Mouse (Mus musculus) liver, postnatal 0 days (tissue): ENCODE data around the gene Kyat3. TPM values are rescaled to one million over a fixed set of nuclear protein-coding genes. Genes with fewer than 3 reads are reported as not detected.

Experiments used
- ATAC-seq: fragments of 200-750 bp; cut with Nextera tagmentation; 2 replicates; pipeline ENCODE4 v1.8.0; 2017; ENCODE audit warnings: mild to moderate bottlenecking, moderate library complexity
- DNase-seq: peaks from one replicate; pipeline ENCODE4 v3.0.0-alpha.2; 2016
- H3K27ac ChIP-seq: fragments of 300-500 bp; sonication (generic); 2 replicates; pipeline ENCODE4 v1.5.1; 2014; ENCODE audit warnings: antibody characterized with exemption, moderate library complexity, mild to moderate bottlenecking, low read depth
- H3K27me3 ChIP-seq: fragments of 300-500 bp; sonication (generic); 2 replicates; pipeline ENCODE4 v1.6.1; 2014; ENCODE audit warnings: low read length, control low read depth, mixed read lengths; ENCODE audit not compliant: insufficient read depth
- H3K36me3 ChIP-seq: fragments of 300-500 bp; sonication (generic); replicated peaks from 2 replicates; pipeline ENCODE4 v1.6.1; 2014; ENCODE audit warnings: mild to moderate bottlenecking, control low read depth, low read length, moderate library complexity, mixed read lengths; ENCODE audit not compliant: insufficient read depth
- H3K4me1 ChIP-seq: fragments of 300-500 bp; sonication (generic); 2 replicates; pipeline ENCODE4 v1.6.1; 2014; ENCODE audit warnings: antibody characterized with exemption, mild to moderate bottlenecking, control low read depth; ENCODE audit not compliant: insufficient read depth
- H3K4me2 ChIP-seq: fragments of 300-500 bp; sonication (generic); 2 replicates; pipeline ENCODE4 v1.6.1; 2014; ENCODE audit warnings: low read depth, mild to moderate bottlenecking, low read length, moderate library complexity, mixed read lengths
- H3K4me3 ChIP-seq: fragments of 300-500 bp; sonication (generic); 2 replicates; pipeline ENCODE4 v1.5.1; 2014; ENCODE audit warnings: low read depth, low read length
- H3K9ac ChIP-seq: fragments of 300-500 bp; sonication (generic); replicated peaks from 2 replicates; pipeline ENCODE4 v1.6.1; 2014; ENCODE audit warnings: mild to moderate bottlenecking, moderate library complexity
- H3K9me3 ChIP-seq: fragments of 300-500 bp; sonication (generic); 2 replicates; pipeline ENCODE4 v1.6.1; 2016; ENCODE audit warnings: mild to moderate bottlenecking, control low read depth, low read length, mixed read lengths
- CTCF ChIP-seq: sonication (generic); IDR thresholded peaks from 2 replicates; pipeline ENCODE4 v1.5.1; 2016; ENCODE audit warnings: antibody characterized with exemption, low read depth
- EP300 ChIP-seq: IDR thresholded peaks from 2 replicates; pipeline ENCODE4 v1.6.1; 2016; ENCODE audit warnings: antibody characterized with exemption, low read depth, mild to moderate bottlenecking
- WGBS: fragments of 180-500 bp; shearing (Covaris S2); extraction: QIAGEN DNeasy Blood & Tissue Kit; methylation state at CpG from one replicate; pipeline ENCODE4 v1.1.7; 2014; ENCODE audit not compliant: insufficient replicate concordance; 5-methylcytosine and 5-hydroxymethylcytosine counted together
- polyA plus RNA-seq: library from polyadenylated mRNA; unstranded; fragments of >200 nt; fragmentation: Nextera tagmentation; extraction: Ambion mirVana; gene quantifications from 2 replicates; pipeline ENCODE4 v1.2.1, GENCODE M21; 2015

Kyat3 gene
- polyA plus RNA-seq = 186 and 224 TPM in 2 replicates

GRCm38 (mm10) chr3:142700442-142701322, at the start of gene Kyat3:
TSS of gene Kyat3 (plus strand) at chr3:142701051.
- H3K9ac ChIP-seq = peak within 1 kb of the TSS; percentile 78
- peaks cover 12% of the 10 kb centered on the region for H3K4me1 ChIP-seq
- WGBS = under 1% methylated on average over 48 of the region's 48 CpGs
- H3K27ac ChIP-seq = peak within 1 kb of the TSS; percentile 95
- DNase-seq (peak; percentile 89), ATAC-seq (peak; percentile 96)
- H3K36me3 ChIP-seq = 0 out of 2 replicates have a peak, but pooled peaks cover 3% of the 10 kb centered on the region
- TF ChIP-seq EP300 = peak; percentile 87
- TF ChIP-seq CTCF = peak; percentile 46
- H3K4me3 ChIP-seq = peak within 1 kb of the TSS; percentile 61
- no peaks in the 10 kb centered on the region for H3K27me3 ChIP-seq
- H3K4me2 ChIP-seq = peak within 1 kb of the TSS; percentile 79
- H3K9me3 ChIP-seq = no peaks in the 10 kb centered on the region

DNA sequence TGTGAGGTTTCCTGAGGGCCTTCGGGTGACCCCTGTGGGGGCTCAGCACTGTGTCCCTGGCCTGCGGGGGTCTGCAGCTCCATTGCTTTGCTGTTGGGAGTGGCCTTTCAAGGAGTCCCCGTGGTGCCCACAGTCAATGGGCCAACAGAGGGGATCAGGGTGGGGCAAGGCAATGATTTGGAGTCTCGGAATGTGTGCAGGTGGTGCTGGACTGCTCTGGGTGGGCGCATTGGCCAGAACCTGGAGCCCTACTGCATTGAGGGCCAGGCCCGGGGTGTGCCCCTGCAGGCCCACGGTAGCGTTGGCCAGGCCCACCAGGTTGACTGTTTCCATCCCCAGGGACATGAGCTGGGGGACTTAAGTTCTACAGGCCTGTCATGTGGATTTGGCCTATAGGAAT, 36.1 kb upstream of the Kyat3 start:
- Histone ChIP-seq H3K4me2 (no peak overlapping the region), H3K4me1 (no peaks in the 10 kb centered on the region), H3K27me3 (no peaks in the 10 kb centered on the region), H3K9ac (no peak overlapping the region), H3K36me3 (no peaks in the 10 kb centered on the region), H3K9me3 (peaks cover 6% of the 10 kb centered on the region; the same call in 1 of the 2 replicates), H3K27ac (no peak overlapping the region), H3K4me3 (no peak overlapping the region)
- no peak for ATAC-seq
- no peak for TF ChIP-seq CTCF
- no peak for TF ChIP-seq EP300
- DNase-seq = no peak
- 88% methylated on average over 8 of the region's 8 CpGs for WGBS

- Histone ChIP-seq H3K9me3 (no peaks in the 10 kb centered on the region), H3K4me2 (no peak overlapping the region), H3K27me3 (no peaks in the 10 kb centered on the region), H3K9ac (no peak overlapping the region), H3K36me3 (no peaks in the 10 kb centered on the region), H3K4me1 (no peaks in the 10 kb centered on the region), H3K4me3 (no peak overlapping the region), H3K27ac (no peak overlapping the region)
- WGBS = 48% methylated on average over 1 of the region's 1 CpGs
- DNase-seq = no peak
- TF ChIP-seq EP300 = no peak
- TF ChIP-seq CTCF = peak; percentile 62
- ATAC-seq = no peak
These were observed 26.2 kb upstream of the Kyat3 start for GRCm38 (mm10) chr3:142674607-142675006.

DNA sequence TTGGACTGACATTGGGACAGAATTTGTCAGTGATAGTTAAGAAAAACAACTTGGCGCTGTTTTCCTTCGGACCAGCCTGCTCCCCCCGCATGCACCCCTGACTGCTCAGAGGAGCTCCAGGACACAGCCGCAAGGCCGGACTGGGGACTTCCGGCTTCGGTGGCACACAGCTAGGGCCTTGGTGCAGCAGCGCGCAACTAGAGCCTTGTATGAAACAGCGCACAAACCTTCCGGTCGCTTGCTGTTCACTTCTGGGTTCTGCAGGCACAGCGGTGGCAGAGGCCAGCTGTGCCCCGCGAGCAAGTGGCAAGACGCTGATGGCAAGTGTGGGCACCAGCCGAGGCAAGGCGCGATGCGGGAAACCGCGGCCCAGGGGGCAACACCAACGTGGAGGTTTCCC, 12.9 kb upstream of the Kyat3 start:
- WGBS = 65% methylated on average over 23 of the region's 23 CpGs
- no peaks in the 10 kb centered on the region for H3K4me1 ChIP-seq
- no peak overlapping the region for H3K9ac ChIP-seq
- no peak overlapping the region for H3K27ac ChIP-seq
- ATAC-seq = no peak
- TF ChIP-seq EP300 (no peak), CTCF (no peak)
- no peak overlapping the region for H3K4me3 ChIP-seq
- H3K36me3 ChIP-seq = no peaks in the 10 kb centered on the region
- H3K27me3 ChIP-seq = no peaks in the 10 kb centered on the region
- DNase-seq = no peak
- H3K9me3 ChIP-seq = peaks cover 9% of the 10 kb centered on the region; the same call in 1 of the 2 replicates
- peak overlapping the region; percentile 13; the same call in 1 of the 2 replicates for H3K4me2 ChIP-seq

DNA sequence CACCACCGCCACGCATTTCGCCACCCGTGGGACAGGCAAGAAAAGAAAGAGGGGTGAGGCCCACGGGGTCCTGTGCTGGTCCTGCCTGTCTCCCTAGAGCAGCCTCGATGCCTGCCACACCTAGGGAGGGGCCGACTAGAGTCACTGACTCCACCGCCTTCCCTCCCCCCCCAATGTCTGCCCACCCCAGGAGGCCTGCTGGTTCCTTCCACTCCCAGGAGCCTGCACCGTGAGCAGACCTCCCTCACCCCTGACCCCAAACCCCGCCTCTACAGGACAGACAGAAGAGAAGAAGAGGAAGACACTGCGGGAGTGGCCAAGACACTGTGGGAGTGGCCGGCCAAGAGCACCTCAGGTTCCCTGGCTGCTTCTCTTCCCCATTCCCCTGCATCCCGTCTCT, 12.5 kb upstream of the Kyat3 start:
- H3K9me3 ChIP-seq = peaks cover 9% of the 10 kb centered on the region; the same call in 1 of the 2 replicates
- no peak overlapping the region for H3K9ac ChIP-seq
- ATAC-seq (no peak), DNase-seq (peak; percentile 18)
- H3K4me3 ChIP-seq = no peak overlapping the region
- no peaks in the 10 kb centered on the region for H3K4me1 ChIP-seq
- H3K36me3 ChIP-seq = no peaks in the 10 kb centered on the region
- TF ChIP-seq CTCF (no peak), EP300 (no peak)
- WGBS = 48% methylated on average over 13 of the region's 13 CpGs
- no peaks in the 10 kb centered on the region for H3K27me3 ChIP-seq
- H3K4me2 ChIP-seq = peak overlapping the region; percentile 13; the same call in 1 of the 2 replicates
- H3K27ac ChIP-seq = no peak overlapping the region

GRCm38 (mm10) chr3:142696517-142696916, 4.3 kb upstream of the Kyat3 start:
- DNase-seq (no peak), ATAC-seq (no peak)
- H3K27ac ChIP-seq = no peak overlapping the region
- H3K36me3 ChIP-seq = no peaks in the 10 kb centered on the region
- TF ChIP-seq EP300 = no peak
- no peak for TF ChIP-seq CTCF
- no peak overlapping the region for H3K4me3 ChIP-seq
- no peaks in the 10 kb centered on the region for H3K27me3 ChIP-seq
- no peak overlapping the region for H3K9ac ChIP-seq
- 41% methylated on average over 2 of the region's 2 CpGs for WGBS
- H3K4me1 ChIP-seq = peaks cover 12% of the 10 kb centered on the region
- H3K4me2 ChIP-seq = no peak overlapping the region
- H3K9me3 ChIP-seq = no peaks in the 10 kb centered on the region
